Mouse (Mus musculus) MEL (cell line): Measurements from ENCODE around the gene Pdhx. TPM values are rescaled to one million over a fixed set of nuclear protein-coding genes. Genes with fewer than 3 reads are reported as not detected.

Experiments
- DNase-seq: peaks from one replicate; pipeline ENCODE4 v3.0.0; 2011; ENCODE audit warnings: low read depth, low spot score
- H3K27ac ChIP-seq: 2 replicates; pipeline ENCODE4 v1.5.1; 2012; ENCODE audit warnings: low read depth, mild to moderate bottlenecking, control low read depth, low read length, moderate library complexity; ENCODE audit not compliant: control insufficient read depth
- H3K27me3 ChIP-seq, 2 experiments: fragments of 150-350 bp in 1 of 2; sonication (generic) in 1 of 2; 2 replicates each; pipeline ENCODE4 v1.6.1; 2012; ENCODE audit warnings: low read length in 2 of 2, mild to moderate bottlenecking in 2 of 2, improper control_type of control experiment in 1 of 2, moderate library complexity in 1 of 2; ENCODE audit not compliant: insufficient read depth in 2 of 2, control insufficient read depth in 1 of 2
- H3K36me3 ChIP-seq, 2 experiments: 2 replicates each; pipeline ENCODE4 v1.6.1; 2012 to 2014; ENCODE audit warnings: low read length in 2 of 2, improper control_type of control experiment in 1 of 2, inconsistent platforms in 1 of 2, mild to moderate bottlenecking in 1 of 2; ENCODE audit not compliant: insufficient read depth in 2 of 2, control insufficient read depth in 1 of 2
- H3K4me1 ChIP-seq, 2 experiments: fragments of 150-350 bp in 1 of 2; sonication (generic) in 1 of 2; 2 replicates each; pipeline ENCODE4 v1.6.1; 2012; ENCODE audit warnings: low read length in 2 of 2, improper control_type of control experiment in 1 of 2, mild to moderate bottlenecking in 1 of 2; ENCODE audit not compliant: insufficient read depth in 2 of 2, control insufficient read depth in 1 of 2
- H3K4me3 ChIP-seq, 2 experiments: fragments of 150-350 bp in 1 of 2; sonication (generic) in 1 of 2; 2 replicates each; pipeline ENCODE4 v1.5.1; 2012; ENCODE audit warnings: low read depth in 2 of 2, low read length in 2 of 2, mild to moderate bottlenecking in 2 of 2, moderate library complexity in 2 of 2, control low read depth in 1 of 2, improper control_type of control experiment in 1 of 2; ENCODE audit not compliant: control insufficient read depth in 1 of 2, insufficient read depth in 1 of 2
- H3K79me2 ChIP-seq: 2 replicates; pipeline ENCODE4 v1.6.1; 2012; ENCODE audit warnings: mild to moderate bottlenecking, low read length, moderate library complexity; ENCODE audit not compliant: control insufficient read depth, poor library complexity, insufficient read depth
- H3K9ac ChIP-seq: 2 replicates; pipeline ENCODE4 v1.6.1; 2012; ENCODE audit warnings: low read depth, mild to moderate bottlenecking, control low read depth, low read length, moderate library complexity; ENCODE audit not compliant: control insufficient read depth, poor library complexity, severe bottlenecking
- H3K9me3 ChIP-seq: fragments of 150-350 bp; sonication (generic); replicated peaks from 2 replicates; pipeline ENCODE4 v1.6.1; 2012; ENCODE audit warnings: mild to moderate bottlenecking, low read length, improper control_type of control experiment, moderate library complexity; ENCODE audit not compliant: insufficient read depth
- BHLHE40 ChIP-seq: IDR thresholded peaks from 2 replicates; pipeline ENCODE4 v1.6.1; 2012; ENCODE audit warnings: low read depth, mild to moderate bottlenecking, inconsistent platforms, low read length, improper control_type of control experiment, borderline replicate concordance
- CHD1 ChIP-seq: IDR thresholded peaks from 2 replicates; pipeline ENCODE4 v1.6.1; 2012; ENCODE audit warnings: low read depth, mild to moderate bottlenecking, inconsistent platforms, low read length, improper control_type of control experiment
- CHD2 ChIP-seq: IDR thresholded peaks from 2 replicates; pipeline ENCODE4 v1.6.1; 2011; ENCODE audit warnings: low read length, improper control_type of control experiment
- CTCF ChIP-seq, 3 experiments: IDR thresholded peaks in 2 of 3; conservative IDR thresholded peaks in 1 of 3; 2 replicates each; pipeline ENCODE4 v1.5.1; 2011 to 2012; ENCODE audit warnings: low read length in 3 of 3, low read depth in 2 of 3, mild to moderate bottlenecking in 2 of 3, improper control_type of control experiment in 1 of 3, inconsistent platforms in 1 of 3, mixed read lengths in 1 of 3, moderate library complexity in 1 of 3; ENCODE audit not compliant: control insufficient read depth in 1 of 3, insufficient read depth in 1 of 3, poor library complexity in 1 of 3, severe bottlenecking in 1 of 3
- ELF1 ChIP-seq: IDR thresholded peaks from 2 replicates; pipeline ENCODE4 v1.6.1; 2014; ENCODE audit warnings: low read depth, mild to moderate bottlenecking, inconsistent platforms, low read length, improper control_type of control experiment, moderate library complexity
- GABPA ChIP-seq: IDR thresholded peaks from 2 replicates; pipeline ENCODE4 v1.6.1; 2012; ENCODE audit warnings: low read depth, mild to moderate bottlenecking, inconsistent platforms, low read length, improper control_type of control experiment, moderate library complexity
- GATA1 ChIP-seq: IDR thresholded peaks from 2 replicates; pipeline ENCODE4 v1.6.1; 2011; ENCODE audit warnings: low read depth, low read length, improper control_type of control experiment
- JUND ChIP-seq: IDR thresholded peaks from 2 replicates; pipeline ENCODE4 v1.6.1; 2011; ENCODE audit warnings: low read depth, mild to moderate bottlenecking, improper control_type of control experiment, low read length
- MAX ChIP-seq: IDR thresholded peaks from 2 replicates; pipeline ENCODE4 v1.6.1; 2011; ENCODE audit warnings: low read length, improper control_type of control experiment
- MAZ ChIP-seq: IDR thresholded peaks from 2 replicates; pipeline ENCODE4 v1.6.1; 2012; ENCODE audit warnings: low read depth, mild to moderate bottlenecking, inconsistent platforms, low read length, improper control_type of control experiment
- MEF2A ChIP-seq: IDR thresholded peaks from 2 replicates; pipeline ENCODE4 v1.6.1; 2014; ENCODE audit warnings: low read depth, mild to moderate bottlenecking, inconsistent platforms, low read length, improper control_type of control experiment; ENCODE audit not compliant: poor library complexity, insufficient replicate concordance, severe bottlenecking; ENCODE audit errors: extremely low read depth
- NELFE ChIP-seq: IDR thresholded peaks from 2 replicates; pipeline ENCODE4 v1.6.1; 2011; ENCODE audit warnings: low read depth, low read length, improper control_type of control experiment
- NRF1 ChIP-seq: IDR thresholded peaks from 2 replicates; pipeline ENCODE4 v1.6.1; 2014; ENCODE audit warnings: low read depth, mild to moderate bottlenecking, inconsistent platforms, low read length, improper control_type of control experiment, moderate library complexity; ENCODE audit not compliant: poor library complexity, insufficient read depth, severe bottlenecking
- POLR2A ChIP-seq, 2 experiments: IDR thresholded peaks; 2 replicates each; pipeline ENCODE4 v1.6.1; 2011 to 2012; ENCODE audit warnings: low read length in 2 of 2, mild to moderate bottlenecking in 2 of 2, control low read depth in 1 of 2, improper control_type of control experiment in 1 of 2, low read depth in 1 of 2, moderate library complexity in 1 of 2; ENCODE audit not compliant: control insufficient read depth in 1 of 2, insufficient read depth in 1 of 2, poor library complexity in 1 of 2
- POLR2AphosphoS2 ChIP-seq: IDR thresholded peaks from 2 replicates; pipeline ENCODE4 v1.6.1; 2011; ENCODE audit warnings: low read length, improper control_type of control experiment
- POLR2AphosphoS5 ChIP-seq: IDR thresholded peaks from 2 replicates; pipeline ENCODE4 v1.6.1; 2012; ENCODE audit warnings: low read depth, borderline replicate concordance, mild to moderate bottlenecking, inconsistent platforms, low read length, moderate library complexity, mixed read lengths
- RAD21 ChIP-seq: IDR thresholded peaks from 2 replicates; pipeline ENCODE4 v1.6.1; 2011; ENCODE audit warnings: mild to moderate bottlenecking, low read depth, low read length, improper control_type of control experiment
- SIN3A ChIP-seq: IDR thresholded peaks from 2 replicates; pipeline ENCODE4 v1.6.1; 2012; ENCODE audit warnings: low read length, improper control_type of control experiment, inconsistent platforms
- TCF12 ChIP-seq: IDR thresholded peaks from 2 replicates; pipeline ENCODE4 v1.6.1; 2014; ENCODE audit warnings: low read depth, mild to moderate bottlenecking, inconsistent platforms, low read length, improper control_type of control experiment, moderate library complexity
- UBTF ChIP-seq: IDR thresholded peaks from 2 replicates; pipeline ENCODE4 v1.6.1; 2012; ENCODE audit warnings: low read depth, mild to moderate bottlenecking, inconsistent platforms, low read length, improper control_type of control experiment, moderate library complexity, borderline replicate concordance; ENCODE audit not compliant: insufficient read depth
- USF1 ChIP-seq: IDR thresholded peaks from 2 replicates; pipeline ENCODE4 v1.6.1; 2014; ENCODE audit warnings: low read depth, mild to moderate bottlenecking, inconsistent platforms, low read length, improper control_type of control experiment, moderate library complexity
- ZC3H11A ChIP-seq: IDR thresholded peaks from 2 replicates; pipeline ENCODE4 v1.6.1; 2012; ENCODE audit warnings: low read depth, mild to moderate bottlenecking, inconsistent platforms, low read length, improper control_type of control experiment
- ZNF384 ChIP-seq: IDR thresholded peaks from 2 replicates; pipeline ENCODE4 v1.6.1; 2012; ENCODE audit warnings: low read depth, mild to moderate bottlenecking, inconsistent platforms, low read length, improper control_type of control experiment
- polyA plus RNA-seq, 2 experiments: library from polyadenylated mRNA; stranded (reverse) in 1 of 2; unstranded in 1 of 2; fragments of >175 nt in 1 of 2; fragments of >200 nt in 1 of 2; gene quantifications; 2 replicates each; pipeline versions ENCODE4 v1.2.1 to v1.2.4; 2012; ENCODE audit warnings: low replicate concordance in 2 of 2, low read depth in 1 of 2; ENCODE audit not compliant: insufficient read length in 2 of 2, insufficient read depth in 1 of 2, missing spikeins in 1 of 2
- total RNA-seq: library from RNA; depleted of rRNA; stranded (reverse); fragments of 300-350 nt; gene quantifications from 2 replicates; pipeline ENCODE4 v1.2.3, GENCODE M21; 2012

Pdhx gene
- total and polyA plus RNA-seq, 3 experiments = 48.4 to 73.3 TPM; not detected in 1

DNA sequence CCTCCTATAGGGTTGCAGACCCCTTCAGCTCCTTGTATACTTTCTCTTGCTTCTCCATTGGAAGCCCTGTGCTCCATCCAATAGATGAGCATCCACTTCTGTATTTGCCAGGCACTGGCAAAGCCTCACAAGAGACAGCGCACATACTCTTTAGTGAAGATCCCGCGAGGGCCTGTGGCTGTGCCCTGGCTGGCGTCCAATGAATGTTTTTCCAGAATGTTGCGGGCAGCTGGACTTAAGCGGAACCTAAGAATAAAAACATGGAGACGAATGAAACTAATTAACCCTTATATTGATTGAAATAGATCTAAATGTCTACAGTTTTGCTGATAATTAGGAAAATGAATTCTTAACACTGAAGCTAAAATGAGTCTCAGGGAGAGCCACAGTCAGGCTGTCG is 32.4 kb downstream of the Pdhx start:
- Histone ChIP-seq H3K36me3 (peaks cover 0 to 2% of the 10 kb centered on the region in 2 experiments; a peak in 2 of 4 replicates), H3K27me3 (no peaks in the 10 kb centered on the region), H3K9ac (no peak overlapping the region), H3K4me3 (no peak overlapping the region), H3K4me1 (no peaks in the 10 kb centered on the region), H3K27ac (no peak overlapping the region), H3K79me2 (no peaks in the 10 kb centered on the region), H3K9me3 (no peaks in the 10 kb centered on the region; the same call in 1 of the 2 replicates)
- DNase-seq = no peak
- no peak for TF ChIP-seq GABPA
- TF ChIP-seq RAD21 = no peak
- no peak for TF ChIP-seq BHLHE40
- TF ChIP-seq JUND = no peak
- no peak for TF ChIP-seq POLR2AphosphoS5
- TF ChIP-seq CHD1 = no peak
- no peak for TF ChIP-seq GATA1
- no peak for TF ChIP-seq MAX
- TF ChIP-seq CTCF (IDR thresholded peaks at IDR 0.05 in 2 of 3, conservative IDR thresholded peaks at IDR 0.05 in 1 of 3; ENCODE audit: control insufficient read depth in 1 of 3, insufficient read depth in 1 of 3, low read depth in 2 of 3, low read length in 3 of 3, poor library complexity in 1 of 3, severe bottlenecking in 1 of 3) = no peak

DNA sequence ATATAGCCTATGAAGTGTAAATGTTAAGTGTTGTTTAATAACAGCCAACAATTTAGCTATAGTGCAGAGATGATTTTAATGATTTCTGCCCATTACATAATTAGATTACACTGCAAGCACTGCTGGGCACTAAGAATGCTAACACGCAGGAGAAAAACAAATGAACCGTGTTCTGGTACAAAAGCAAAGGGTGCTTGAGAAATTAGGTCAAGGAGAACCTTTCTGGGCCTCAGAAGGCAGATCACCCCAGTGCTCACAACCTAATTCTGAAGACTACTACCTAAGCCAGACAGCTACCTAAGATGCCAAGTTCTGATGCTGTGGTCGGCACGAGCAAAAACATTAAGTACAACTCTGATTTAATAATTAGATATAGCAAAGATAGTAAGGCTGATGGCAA is 35.5 kb downstream of the Pdhx start:
- TF ChIP-seq CTCF (IDR thresholded peaks at IDR 0.05 in 2 of 3, conservative IDR thresholded peaks at IDR 0.05 in 1 of 3; ENCODE audit: control insufficient read depth in 1 of 3, insufficient read depth in 1 of 3, low read depth in 2 of 3, low read length in 3 of 3, poor library complexity in 1 of 3, severe bottlenecking in 1 of 3) (no peak), BHLHE40 (no peak), POLR2AphosphoS5 (no peak), UBTF (no peak), MAX (no peak), NELFE (no peak), ZNF384 (no peak), POLR2A (IDR thresholded peaks at IDR 0.05; ENCODE audit: control insufficient read depth in 1 of 2, insufficient read depth in 1 of 2, low read depth in 1 of 2, low read length in 2 of 2, poor library complexity in 1 of 2) (no peak), GATA1 (no peak)
- H3K36me3 ChIP-seq = peaks cover 0 to 2% of the 10 kb centered on the region in 2 experiments; a peak in 2 of 4 replicates

DNA sequence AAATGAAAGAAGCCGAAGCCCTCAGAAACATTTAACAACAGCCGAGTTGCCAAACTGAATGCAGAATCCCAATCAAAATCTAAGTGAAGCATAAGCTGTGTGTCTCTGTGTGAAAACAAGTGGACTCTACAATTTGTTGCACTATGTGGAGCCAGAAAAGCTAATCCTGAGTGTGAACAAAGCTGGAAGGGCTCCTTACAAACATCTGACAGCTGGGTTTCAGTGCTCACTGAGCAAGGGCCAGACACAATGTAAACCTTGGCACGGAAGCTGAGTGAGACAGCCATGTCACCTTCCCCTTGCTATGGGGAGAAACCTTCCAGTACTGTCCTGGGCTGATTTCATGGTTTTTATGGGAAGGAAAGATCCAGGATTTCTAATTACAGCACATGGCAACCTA is 50.6 kb downstream of the Pdhx start:
- no peak overlapping the region for H3K9ac ChIP-seq
- H3K36me3 ChIP-seq = peaks cover 1 to 32% of the 10 kb centered on the region in 2 experiments; a peak in 3 of 4 replicates
- H3K27me3 ChIP-seq = no peaks in the 10 kb centered on the region
- no peak for DNase-seq
- no peaks in the 10 kb centered on the region for H3K9me3 ChIP-seq
- no peak for TF ChIP-seq NRF1
- TF ChIP-seq SIN3A = no peak
- TF ChIP-seq TCF12 = no peak
- no peak for TF ChIP-seq RAD21
- no peak for TF ChIP-seq MAZ
- no peak for TF ChIP-seq ZNF384
- TF ChIP-seq ZC3H11A = no peak
- TF ChIP-seq USF1 = no peak
- no peak for TF ChIP-seq POLR2AphosphoS5
- no peak for TF ChIP-seq CHD1
- TF ChIP-seq MEF2A = no peak
- TF ChIP-seq ELF1 = no peak
- TF ChIP-seq POLR2AphosphoS2 = no peak
- no peak for TF ChIP-seq NELFE
- TF ChIP-seq CHD2 = no peak
- no peak overlapping the region for H3K27ac ChIP-seq
- H3K4me3 ChIP-seq = no peak overlapping the region
- H3K79me2 ChIP-seq = no peaks in the 10 kb centered on the region
- H3K4me1 ChIP-seq = peaks cover 17 to 21% of the 10 kb centered on the region in 2 experiments

More for the DNA sequence above, 35.5 kb downstream of the Pdhx start:
- Histone ChIP-seq H3K27ac (no peak overlapping the region), H3K9me3 (no peaks in the 10 kb centered on the region; the same call in 1 of the 2 replicates), H3K27me3 (no peaks in the 10 kb centered on the region), H3K9ac (no peak overlapping the region), H3K4me3 (no peak overlapping the region), H3K79me2 (no peaks in the 10 kb centered on the region), H3K4me1 (no peaks in the 10 kb centered on the region)
- DNase-seq = no peak
